Mouse (Mus musculus) liver, embryonic 14.5 days (tissue): ENCODE measurements around the gene Sirt4. TPM values are rescaled to one million over a fixed set of nuclear protein-coding genes. Genes with fewer than 3 reads are reported as not detected.

ENCODE experiments used
- ATAC-seq: fragments of 200-750 bp; cut with Nextera tagmentation; 2 replicates; pipeline ENCODE4 v1.8.0; 2017; ENCODE audit warnings: moderate number of reproducible peaks, mild to moderate bottlenecking, moderate library complexity; ENCODE audit not compliant: insufficient read depth
- DNase-seq, 3 experiments: peaks; one replicate each; pipeline ENCODE4 v3.0.0-alpha.2; 2012 to 2013; ENCODE audit warnings: low read depth in 3 of 3, low spot score in 3 of 3
- H3K27ac ChIP-seq: fragments of 300-500 bp; sonication (generic); 2 replicates; pipeline ENCODE4 v1.5.1; 2014; ENCODE audit warnings: moderate library complexity, mild to moderate bottlenecking, control low read depth, inconsistent platforms
- H3K27me3 ChIP-seq: fragments of 300-500 bp; sonication (generic); 2 replicates; pipeline ENCODE4 v1.6.1; 2014; ENCODE audit warnings: mild to moderate bottlenecking, low read length, moderate library complexity; ENCODE audit not compliant: control insufficient read depth, insufficient read depth
- H3K36me3 ChIP-seq: fragments of 300-500 bp; sonication (generic); replicated peaks from 2 replicates; pipeline ENCODE4 v1.6.1; 2014; ENCODE audit warnings: low read depth; ENCODE audit not compliant: control insufficient read depth, insufficient read depth
- H3K4me1 ChIP-seq, 2 experiments: fragments of 200-500 bp in 1 of 2; fragments of 300-500 bp in 1 of 2; sonication (generic) in 1 of 2; replicated peaks; 2 replicates each; pipeline ENCODE4 v1.6.1; 2012 to 2014; ENCODE audit warnings: antibody characterized with exemption in 1 of 2, inconsistent platforms in 1 of 2, low read length in 1 of 2; ENCODE audit not compliant: control insufficient read depth in 2 of 2, insufficient read depth in 2 of 2
- H3K4me2 ChIP-seq: fragments of 300-500 bp; sonication (generic); 2 replicates; pipeline ENCODE4 v1.6.1; 2014; ENCODE audit warnings: low read depth, mild to moderate bottlenecking, control low read depth, moderate library complexity
- H3K4me3 ChIP-seq, 2 experiments: fragments of 200-500 bp in 1 of 2; fragments of 300-500 bp in 1 of 2; sonication (generic) in 1 of 2; 2 replicates each; pipeline ENCODE4 v1.5.1; 2012 to 2014; ENCODE audit warnings: low read depth in 2 of 2, low read length in 2 of 2, mild to moderate bottlenecking in 2 of 2, control low read depth in 1 of 2, inconsistent platforms in 1 of 2, moderate library complexity in 1 of 2; ENCODE audit not compliant: insufficient read depth in 1 of 2
- H3K9ac ChIP-seq: fragments of 300-500 bp; sonication (generic); replicated peaks from 2 replicates; pipeline ENCODE4 v1.6.1; 2014; ENCODE audit warnings: mild to moderate bottlenecking, control low read depth, moderate library complexity
- H3K9me3 ChIP-seq: fragments of 300-500 bp; sonication (generic); 2 replicates; pipeline ENCODE4 v1.6.1; 2016; ENCODE audit warnings: low read length, mixed read lengths; ENCODE audit not compliant: control insufficient read depth
- CTCF ChIP-seq: IDR thresholded peaks from 2 replicates; pipeline ENCODE4 v1.5.1; 2016; ENCODE audit warnings: antibody characterized with exemption, low read depth, control low read depth
- EP300 ChIP-seq: IDR thresholded peaks from 2 replicates; pipeline ENCODE4 v1.6.1; 2016; ENCODE audit warnings: antibody characterized with exemption, low read depth
- WGBS: fragments of 180-500 bp; shearing (Covaris S2); extraction: QIAGEN DNeasy Blood & Tissue Kit; methylation state at CpG from one replicate; pipeline ENCODE4 v1.1.7; 2014; ENCODE audit not compliant: insufficient replicate concordance; 5-methylcytosine and 5-hydroxymethylcytosine counted together
- polyA plus RNA-seq, 2 experiments: library from polyadenylated mRNA; depleted of rRNA in 1 of 2; stranded (reverse) in 1 of 2; unstranded in 1 of 2; fragments of >200 nt; fragmentation: Nextera tagmentation in 1 of 2; extraction: Ambion mirVana in 1 of 2; gene quantifications; 2 replicates each; pipeline versions ENCODE4 v1.2.1 to v1.2.3; 2012 to 2014

The Sirt4 gene
- polyA plus RNA-seq, 2 experiments = 3.9 to 8.4 TPM

- TF ChIP-seq EP300 = no peak
- no peak for TF ChIP-seq CTCF
- Histone ChIP-seq H3K4me3 (peak overlapping the region; percentile 9 to 42), H3K9me3 (no peaks in the 10 kb centered on the region), H3K9ac (no peak overlapping the region), H3K27ac (no peak overlapping the region), H3K4me2 (peak overlapping the region; percentile 46), H3K27me3 (no peaks in the 10 kb centered on the region; the same call in 1 of the 2 replicates), H3K4me1 (peaks cover 0 to 8% of the 10 kb centered on the region in 2 experiments; a peak in 1 of 4 replicates), H3K36me3 (no peaks in the 10 kb centered on the region)
- ATAC-seq = no peak
- WGBS = 32% methylated on average over 12 of the region's 12 CpGs
- DNase-seq = no peak
Observed at GRCm38 (mm10) chr5:115476107-115476727, 8.3 kb downstream of the Sirt4 start.

- Histone ChIP-seq H3K27me3 (no peaks in the 10 kb centered on the region; the same call in 1 of the 2 replicates), H3K9ac (no peak overlapping the region), H3K4me2 (peak overlapping the region; percentile 46), H3K4me3 (peak overlapping the region; percentile 9 to 42), H3K27ac (no peak overlapping the region), H3K36me3 (no peaks in the 10 kb centered on the region), H3K9me3 (no peaks in the 10 kb centered on the region), H3K4me1 (peaks cover 0 to 8% of the 10 kb centered on the region in 2 experiments; a peak in 1 of 4 replicates)
- WGBS = 14% methylated on average over 22 of the region's 22 CpGs
- ATAC-seq = peak; percentile 58; the same call in 1 of the 2 replicates
- DNase-seq = no peak
- TF ChIP-seq CTCF = no peak
- no peak for TF ChIP-seq EP300
Observed at GRCm38 (mm10) chr5:115475337-115476106, 9.0 kb downstream of the Sirt4 start.

- ATAC-seq = no peak
- Histone ChIP-seq H3K9ac (no peak overlapping the region), H3K27ac (no peak overlapping the region), H3K27me3 (no peaks in the 10 kb centered on the region; the same call in 1 of the 2 replicates), H3K4me3 (no peak overlapping the region), H3K36me3 (no peaks in the 10 kb centered on the region), H3K4me2 (peak overlapping the region; percentile 0; the same call in 1 of the 2 replicates), H3K4me1 (peaks cover 0 to 8% of the 10 kb centered on the region in 2 experiments; a peak in 1 of 4 replicates), H3K9me3 (no peaks in the 10 kb centered on the region)
- WGBS = 47% methylated on average over 22 of the region's 22 CpGs
- TF ChIP-seq EP300 = no peak
- no peak for TF ChIP-seq CTCF
- DNase-seq = no peak
Observed at GRCm38 (mm10) chr5:115474174-115474828, 10.2 kb downstream of the Sirt4 start.

GRCm38 (mm10) chr5:115473191-115473590 lies 11.3 kb downstream of the Sirt4 start:
- Histone ChIP-seq H3K27me3 (no peaks in the 10 kb centered on the region; the same call in 1 of the 2 replicates), H3K36me3 (no peaks in the 10 kb centered on the region), H3K4me1 (peaks cover 0 to 8% of the 10 kb centered on the region in 2 experiments; a peak in 1 of 4 replicates), H3K9me3 (no peaks in the 10 kb centered on the region), H3K27ac (no peak overlapping the region), H3K9ac (no peak overlapping the region), H3K4me3 (no peak overlapping the region), H3K4me2 (no peak overlapping the region)
- peak; percentile 59 for TF ChIP-seq CTCF
- no peak for TF ChIP-seq EP300
- 57% methylated on average over 10 of the region's 10 CpGs for WGBS
- no peak for ATAC-seq
- DNase-seq = no peak
